Mouse (Mus musculus): Measurements from ENCODE around the gene Adam1b. TPM values are rescaled to one million over a fixed set of nuclear protein-coding genes. Genes with fewer than 3 reads are reported as not detected.
A peak's percentile ranks its signal among the peaks of the same experiment; 100 is the strongest.
"Not testable (repeated sequence)": the region's sequence is repeated elsewhere in the genome, so short reads cannot be mapped to it uniquely, and the experiment has no call there.

The Adam1b gene
- polyA plus RNA-seq, 1 experiment from 2014 or later = not detected

- H3K9me3 ChIP-seq (replicated peaks; ENCODE audit: control insufficient read depth, low read length) = no peaks in the 10 kb centered on the region
- ATAC-seq (ENCODE audit: low read depth) = no peak
- no peak overlapping the region for H3K27ac ChIP-seq (ENCODE audit: low read length)
- H3K4me2 ChIP-seq (ENCODE audit: low read depth, low read length) = no peak overlapping the region
- peaks cover 10% of the 10 kb centered on the region; the same call in 1 of the 2 replicates for H3K36me3 ChIP-seq (ENCODE audit: control insufficient read depth, insufficient read depth)
- 82% methylated on average over 5 of the region's 5 CpGs for WGBS (ENCODE audit: insufficient replicate concordance)
- H3K4me3 ChIP-seq (ENCODE audit: low read depth, low read length) = no peak overlapping the region
- no peak overlapping the region for H3K9ac ChIP-seq (ENCODE audit: low read depth, low read length)
- no peaks in the 10 kb centered on the region for H3K27me3 ChIP-seq (ENCODE audit: control insufficient read depth, insufficient read depth, low read depth, low read length)
- peaks cover 34% of the 10 kb centered on the region for H3K4me1 ChIP-seq (ENCODE audit: control insufficient read depth, low read depth, low read length)
Measured at GRCm38 (mm10) chr5:121540066-121540465, 36.8 kb upstream of the Adam1b start.

- peaks cover 22% of the 10 kb centered on the region for H3K4me1 ChIP-seq (ENCODE audit: control insufficient read depth, low read depth, low read length)
- no peak overlapping the region for H3K27ac ChIP-seq (ENCODE audit: low read length)
- 83% methylated on average over 2 of the region's 2 CpGs for WGBS (ENCODE audit: insufficient replicate concordance)
- no peak overlapping the region for H3K4me2 ChIP-seq (ENCODE audit: low read depth, low read length)
- ATAC-seq (ENCODE audit: low read depth) = no peak
- no peak overlapping the region for H3K9ac ChIP-seq (ENCODE audit: low read depth, low read length)
- H3K9me3 ChIP-seq (replicated peaks; ENCODE audit: control insufficient read depth, low read length) = no peaks in the 10 kb centered on the region
- no peak overlapping the region for H3K4me3 ChIP-seq (ENCODE audit: low read depth, low read length)
- no peaks in the 10 kb centered on the region for H3K27me3 ChIP-seq (ENCODE audit: control insufficient read depth, insufficient read depth, low read depth, low read length)
- H3K36me3 ChIP-seq (ENCODE audit: control insufficient read depth, insufficient read depth) = peaks cover 22% of the 10 kb centered on the region
Measured at GRCm38 (mm10) chr5:121537588-121537987, 34.4 kb upstream of the Adam1b start.

- Histone ChIP-seq H3K4me2 (ENCODE audit: low read depth, low read length) (no peak overlapping the region), H3K4me1 (ENCODE audit: control insufficient read depth, low read depth, low read length) (peaks cover 18% of the 10 kb centered on the region), H3K27ac (ENCODE audit: low read length) (no peak overlapping the region), H3K27me3 (ENCODE audit: control insufficient read depth, insufficient read depth, low read depth, low read length) (no peaks in the 10 kb centered on the region), H3K9ac (ENCODE audit: low read depth, low read length) (no peak overlapping the region), H3K36me3 (ENCODE audit: control insufficient read depth, insufficient read depth) (peaks cover 26% of the 10 kb centered on the region), H3K4me3 (ENCODE audit: low read depth, low read length) (no peak overlapping the region), H3K9me3 (replicated peaks; ENCODE audit: control insufficient read depth, low read length) (no peaks in the 10 kb centered on the region)
- ATAC-seq (ENCODE audit: low read depth) = no peak
- WGBS (ENCODE audit: insufficient replicate concordance) = 76% methylated on average over 7 of the region's 7 CpGs
Measured at GRCm38 (mm10) chr5:121536921-121537555, 33.8 kb upstream of the Adam1b start.

GRCm38 (mm10) chr5:121535116-121535515, 31.9 kb upstream of the Adam1b start:
- 0 out of 2 replicates have a peak overlapping the region, but pooled peaks have one; percentile 9 for H3K9ac ChIP-seq (ENCODE audit: low read depth, low read length)

GRCm38 (mm10) chr5:121534521-121534920, 31.3 kb upstream of the Adam1b start:
- H3K27me3 ChIP-seq (ENCODE audit: control insufficient read depth, insufficient read depth, low read depth, low read length) = no peaks in the 10 kb centered on the region
- WGBS (ENCODE audit: insufficient replicate concordance) = 81% methylated on average over 5 of the region's 5 CpGs
- H3K9ac ChIP-seq (ENCODE audit: low read depth, low read length) = no peak overlapping the region
- peaks cover 42% of the 10 kb centered on the region for H3K36me3 ChIP-seq (ENCODE audit: control insufficient read depth, insufficient read depth)
- H3K9me3 ChIP-seq (replicated peaks; ENCODE audit: control insufficient read depth, low read length) = no peaks in the 10 kb centered on the region
- H3K4me3 ChIP-seq (ENCODE audit: low read depth, low read length) = no peak overlapping the region
- no peak overlapping the region for H3K27ac ChIP-seq (ENCODE audit: low read length)
- no peak for ATAC-seq (ENCODE audit: low read depth)
- no peak overlapping the region for H3K4me2 ChIP-seq (ENCODE audit: low read depth, low read length)
- peaks cover 18% of the 10 kb centered on the region for H3K4me1 ChIP-seq (ENCODE audit: control insufficient read depth, low read depth, low read length)

More at GRCm38 (mm10) chr5:121535116-121535515, 31.9 kb upstream of the Adam1b start:
- no peaks in the 10 kb centered on the region for H3K9me3 ChIP-seq (replicated peaks; ENCODE audit: control insufficient read depth, low read length)
- H3K4me2 ChIP-seq (ENCODE audit: low read depth, low read length) = peak overlapping the region; percentile 39
- peak overlapping the region; percentile 2; the same call in 1 of the 2 replicates for H3K4me3 ChIP-seq (ENCODE audit: low read depth, low read length)
- H3K27ac ChIP-seq (ENCODE audit: low read length) = peak overlapping the region; percentile 46
- 24% methylated on average over 3 of the region's 3 CpGs for WGBS (ENCODE audit: insufficient replicate concordance)
- H3K4me1 ChIP-seq (ENCODE audit: control insufficient read depth, low read depth, low read length) = peaks cover 18% of the 10 kb centered on the region
- H3K36me3 ChIP-seq (ENCODE audit: control insufficient read depth, insufficient read depth) = peaks cover 41% of the 10 kb centered on the region
- ATAC-seq (ENCODE audit: low read depth) = peak; percentile 89
- no peaks in the 10 kb centered on the region for H3K27me3 ChIP-seq (ENCODE audit: control insufficient read depth, insufficient read depth, low read depth, low read length)

- H3K27me3 ChIP-seq (ENCODE audit: control insufficient read depth, insufficient read depth, low read depth, low read length) = no peaks in the 10 kb centered on the region
- no peaks in the 10 kb centered on the region for H3K4me1 ChIP-seq (ENCODE audit: control insufficient read depth, low read depth, low read length)
- 76% methylated on average over 8 of the region's 8 CpGs for WGBS (ENCODE audit: insufficient replicate concordance)
- H3K9ac ChIP-seq (ENCODE audit: low read depth, low read length) = no peak overlapping the region
- H3K36me3 ChIP-seq (ENCODE audit: control insufficient read depth, insufficient read depth) = peaks cover 58% of the 10 kb centered on the region
- no peak overlapping the region for H3K27ac ChIP-seq (ENCODE audit: low read length)
- H3K9me3 ChIP-seq (replicated peaks; ENCODE audit: control insufficient read depth, low read length) = no peaks in the 10 kb centered on the region
- H3K4me2 ChIP-seq (ENCODE audit: low read depth, low read length) = no peak overlapping the region
- no peak for ATAC-seq (ENCODE audit: low read depth)
- no peak overlapping the region for H3K4me3 ChIP-seq (ENCODE audit: low read depth, low read length)
Measured at GRCm38 (mm10) chr5:121526961-121527360, 23.7 kb upstream of the Adam1b start.

GRCm38 (mm10) chr5:121526526-121526925, 23.3 kb upstream of the Adam1b start:
- ATAC-seq (ENCODE audit: low read depth) = no peak

GRCm38 (mm10) chr5:121525774-121526450, 22.7 kb upstream of the Adam1b start:
- H3K27ac ChIP-seq (ENCODE audit: low read length) = no peak overlapping the region
- peaks cover 50% of the 10 kb centered on the region for H3K36me3 ChIP-seq (ENCODE audit: control insufficient read depth, insufficient read depth)
- 90% methylated on average over 14 of the region's 14 CpGs for WGBS (ENCODE audit: insufficient replicate concordance)
- no peaks in the 10 kb centered on the region for H3K27me3 ChIP-seq (ENCODE audit: control insufficient read depth, insufficient read depth, low read depth, low read length)
- H3K9me3 ChIP-seq (replicated peaks; ENCODE audit: control insufficient read depth, low read length) = no peaks in the 10 kb centered on the region
- no peak overlapping the region for H3K9ac ChIP-seq (ENCODE audit: low read depth, low read length)
- no peak for ATAC-seq (ENCODE audit: low read depth)
- no peaks in the 10 kb centered on the region for H3K4me1 ChIP-seq (ENCODE audit: control insufficient read depth, low read depth, low read length)
- no peak overlapping the region for H3K4me2 ChIP-seq (ENCODE audit: low read depth, low read length)
- H3K4me3 ChIP-seq (ENCODE audit: low read depth, low read length) = no peak overlapping the region

More at GRCm38 (mm10) chr5:121526526-121526925, 23.3 kb upstream of the Adam1b start:
- Histone ChIP-seq H3K36me3 (ENCODE audit: control insufficient read depth, insufficient read depth) (peaks cover 55% of the 10 kb centered on the region), H3K9ac (ENCODE audit: low read depth, low read length) (no peak overlapping the region), H3K4me1 (ENCODE audit: control insufficient read depth, low read depth, low read length) (no peaks in the 10 kb centered on the region), H3K4me2 (ENCODE audit: low read depth, low read length) (no peak overlapping the region), H3K27ac (ENCODE audit: low read length) (no peak overlapping the region), H3K9me3 (replicated peaks; ENCODE audit: control insufficient read depth, low read length) (no peaks in the 10 kb centered on the region), H3K4me3 (ENCODE audit: low read depth, low read length) (no peak overlapping the region), H3K27me3 (ENCODE audit: control insufficient read depth, insufficient read depth, low read depth, low read length) (no peaks in the 10 kb centered on the region)
- 88% methylated on average over 7 of the region's 7 CpGs for WGBS (ENCODE audit: insufficient replicate concordance)

- H3K4me2 ChIP-seq (ENCODE audit: low read depth, low read length); H3K36me3 ChIP-seq (ENCODE audit: control insufficient read depth, insufficient read depth); H3K27ac ChIP-seq (ENCODE audit: low read length); ATAC-seq (ENCODE audit: low read depth); H3K27me3 ChIP-seq (ENCODE audit: control insufficient read depth, insufficient read depth, low read depth, low read length); H3K9me3 ChIP-seq (replicated peaks; ENCODE audit: control insufficient read depth, low read length); H3K9ac ChIP-seq (ENCODE audit: low read depth, low read length); H3K4me3 ChIP-seq (ENCODE audit: low read depth, low read length); H3K4me1 ChIP-seq (ENCODE audit: control insufficient read depth, low read depth, low read length): not testable (repeated sequence)
- 48% methylated on average over 11 of the region's 17 CpGs for WGBS (ENCODE audit: insufficient replicate concordance)
Measured at GRCm38 (mm10) chr5:121519758-121520157, 16.5 kb upstream of the Adam1b start.

All from liver, embryonic 16.5 days (tissue).